Mouse (Mus musculus) bone marrow macrophage, adult 2 months (primary cell): Measurements from ENCODE around the gene Rhbg.

Source experiments
- CTCF ChIP-seq: IDR thresholded peaks from 2 replicates; pipeline ENCODE4 v1.5.1; 2012; ENCODE audit warnings: low read depth, mild to moderate bottlenecking, low read length, moderate library complexity
- POLR2A ChIP-seq: IDR thresholded peaks from 2 replicates; pipeline ENCODE4 v1.6.1; 2012; ENCODE audit warnings: mild to moderate bottlenecking, low read depth, low read length, borderline replicate concordance

GRCm38 (mm10) chr3:88268991-88269390 lies 14.5 kb upstream of the Rhbg start:
- TF ChIP-seq CTCF (no peak), POLR2A (no peak)
